Mouse (Mus musculus) testis, adult 2 months (tissue): ENCODE measurements around the gene Styk1.

Experiments used
- CTCF ChIP-seq: fragments of 200-500 bp; IDR thresholded peaks from 2 replicates; pipeline ENCODE4 v1.5.1; 2012; ENCODE audit warnings: low read depth, mild to moderate bottlenecking, inconsistent platforms, low read length, moderate library complexity; ENCODE audit not compliant: control insufficient read depth, insufficient read depth, insufficient replicate concordance
- POLR2A ChIP-seq: fragments of 200-500 bp; IDR thresholded peaks from 2 replicates; pipeline ENCODE4 v1.6.1; 2012; ENCODE audit warnings: low read depth, mild to moderate bottlenecking, inconsistent platforms, low read length, moderate library complexity; ENCODE audit not compliant: control insufficient read depth

- TF ChIP-seq CTCF = no peak
- TF ChIP-seq POLR2A = no peak
Observed at GRCm38 (mm10) chr6:131362987-131363765, 9.8 kb upstream of the Styk1 start.
